Mouse (Mus musculus): ENCODE results near the gene Cish.

- TF ChIP-seq CTCF (IDR thresholded peaks at IDR 0.05; ENCODE audit: extremely low read depth, insufficient read depth, low read length) (no peak), POLR2A (IDR thresholded peaks at IDR 0.05; ENCODE audit: extremely low read depth, insufficient read depth, low read length) (no peak)
These were observed 17.2 kb downstream of the Cish start for GRCm38 (mm10) chr9:107312811-107313584.
